Mouse (Mus musculus): ENCODE results near the gene Uba52. TPM values are rescaled to one million over a fixed set of nuclear protein-coding genes. Genes with fewer than 3 reads are reported as not detected.

Gene Uba52
- total RNA-seq, 4 experiments from 2014 or later, result 772 to 1,065 (median 933) TPM

- DNase-seq (ENCODE audit: low spot score in 2 of 2), result no peak
These were observed 50.4 kb downstream of the Uba52 start for GRCm38 (mm10) chr8:70460199-70460598.

DNA sequence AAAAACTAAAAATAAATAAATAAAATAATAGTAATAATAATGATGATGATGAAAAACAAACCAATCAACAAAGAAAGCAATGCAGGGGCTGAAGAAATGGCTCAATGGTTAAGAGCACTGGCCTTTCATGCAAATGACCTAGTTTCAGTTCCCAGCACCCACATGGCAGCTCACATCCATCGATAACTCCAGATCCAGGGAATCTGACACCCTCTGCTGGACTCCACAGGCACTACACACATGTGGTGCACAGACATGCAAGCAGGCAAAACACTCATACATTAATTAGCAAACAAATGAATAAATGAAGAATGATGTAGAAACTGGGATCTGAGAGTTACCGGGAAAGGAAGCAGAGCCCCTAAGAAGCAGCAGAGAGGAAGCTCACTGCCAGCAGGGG is 51.0 kb downstream of the Uba52 start:
- no peak for DNase-seq (ENCODE audit: low spot score in 2 of 2)

DNA sequence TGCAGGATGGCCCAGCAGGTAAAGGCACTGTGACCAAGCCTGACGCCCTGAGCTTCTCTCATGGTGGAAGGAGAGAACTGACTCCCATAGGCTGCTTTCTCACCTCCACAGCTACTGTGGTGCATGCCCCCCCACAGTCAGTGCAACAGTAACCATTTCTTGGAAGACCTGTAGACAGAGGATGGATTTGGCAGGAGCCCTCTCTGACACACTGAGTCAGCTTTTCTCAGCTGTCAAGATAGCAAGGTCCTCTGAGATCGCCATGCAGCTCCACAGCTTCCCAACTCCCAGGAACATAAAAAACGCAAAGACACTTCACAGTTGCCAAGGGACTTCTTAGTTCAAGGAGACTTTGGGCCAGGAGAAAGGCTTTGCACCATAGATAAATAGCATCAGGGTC is 52.1 kb downstream of the Uba52 start:
- no peak for DNase-seq (ENCODE audit: low spot score in 2 of 2)

Other genes starting within 250 kb of the Uba52 start
- gene Homer3, start 228.0 kb downstream of the Uba52 start, total RNA-seq (2022), result 10 to 100 TPM; 74.1 to 89.8 (median 80.1) TPM
- 10 to 100 TPM; 49.2 to 55.5 (median 54.6) TPM for gene Ddx49, start 208.3 kb downstream of the Uba52 start, total RNA-seq (2022)
- 100 to 1,000 TPM; 127 to 152 (median 135) TPM for gene Cope, start 208.3 kb downstream of the Uba52 start, total RNA-seq (2022)
- gene Cers1, start 195.0 kb downstream of the Uba52 start, total RNA-seq (2022), result 100 to 1,000 TPM in 3 of 4 experiments, 10 to 100 TPM in 1; 99.3 to 118 (median 106) TPM
- 10 to 100 TPM in 2 of 4 experiments, 1 to 10 TPM in 1, not detected in 1; 4.8 to 16.4 (median 11.3) TPM for gene Gdf1, start 181.0 kb downstream of the Uba52 start, total RNA-seq (2022)
- gene Upf1, start 157.5 kb downstream of the Uba52 start, total RNA-seq (2022), result 10 to 100 TPM; 57.9 to 73.1 (median 65.4) TPM
- 1 to 10 TPM in 1 of 4 experiments, under 1 TPM in 3; 0.31 to 1.4 (median 0.73) TPM for gene Comp, start 137.2 kb downstream of the Uba52 start, total RNA-seq (2022)
- gene Crtc1, start 71.2 kb downstream of the Uba52 start, total RNA-seq (2022), result 100 to 1,000 TPM; 154 to 203 (median 177) TPM
- 10 to 100 TPM; 48.4 to 56.6 (median 53.1) TPM for gene Klhl26, start 33.8 kb downstream of the Uba52 start, total RNA-seq (2022)
- 100 to 1,000 TPM; 284 to 307 (median 293) TPM for gene Tmem59l, start 23.4 kb downstream of the Uba52 start, total RNA-seq (2022)
- 10 to 100 TPM; 20.4 to 31.5 (median 30.1) TPM for gene Crlf1, start 17.6 kb downstream of the Uba52 start, total RNA-seq (2022)
- 100 to 1,000 TPM in 2 of 4 experiments, 10 to 100 TPM in 2; 86.4 to 104 (median 97.3) TPM for gene Rex1bd, start 4.0 kb downstream of the Uba52 start, total RNA-seq (2022)
- 100 to 1,000 TPM; 420 to 440 (median 425) TPM for gene Fkbp8, start 16.9 kb upstream of the Uba52 start, total RNA-seq (2022)
- gene Kxd1, start 17.2 kb upstream of the Uba52 start, total RNA-seq (2022), result 10 to 100 TPM; 36.7 to 46.9 (median 39.6) TPM
- 10 to 100 TPM; 19.6 to 22.0 (median 20.8) TPM for gene Ell, start 28.7 kb upstream of the Uba52 start, total RNA-seq (2022)
- 10 to 100 TPM; 42.8 to 55.9 (median 51.8) TPM for gene Isyna1, start 83.6 kb upstream of the Uba52 start, total RNA-seq (2022)
- gene Ssbp4, start 98.1 kb upstream of the Uba52 start, total RNA-seq (2022), result 100 to 1,000 TPM; 196 to 262 (median 224) TPM
- gene Lrrc25, start 105.4 kb upstream of the Uba52 start, total RNA-seq (2022), result 1 to 10 TPM in 2 of 4 experiments, under 1 TPM in 2; 0.24 to 1.6 (median 1.1) TPM
- not detected for gene Gdf15, start 121.7 kb upstream of the Uba52 start, total RNA-seq (2022)
- 10 to 100 TPM; 19.8 to 34.7 (median 23.3) TPM for gene Pgpep1, start 149.6 kb upstream of the Uba52 start, total RNA-seq (2022)
- 10 to 100 TPM; 57.1 to 66.2 (median 64.1) TPM for gene Lsm4, start 162.4 kb upstream of the Uba52 start, total RNA-seq (2022)
- gene Jund, start 188.1 kb upstream of the Uba52 start, total RNA-seq (2022), result 100 to 1,000 TPM; 149 to 190 (median 160) TPM
- under 1 TPM in 2 of 4 experiments, not detected in 2; 0.14 to 0.16 TPM for gene Iqcn, start 192.7 kb upstream of the Uba52 start, total RNA-seq (2022)
- not detected for gene Gm3336, start 207.7 kb upstream of the Uba52 start, total RNA-seq (2022)
- gene Pde4c, start 212.9 kb upstream of the Uba52 start, total RNA-seq (2022), result 1 to 10 TPM; 1.1 to 2.9 (median 1.5) TPM
- 100 to 1,000 TPM; 732 to 771 (median 756) TPM for gene Rab3a, start 243.9 kb upstream of the Uba52 start, total RNA-seq (2022)

Measured in layer of hippocampus, adult 8-10 months (tissue).